Mouse (Mus musculus): ENCODE results near the gene Ap2a1. TPM values are rescaled to one million over a fixed set of nuclear protein-coding genes. Genes with fewer than 3 reads are reported as not detected.

The Ap2a1 gene
- polyA plus RNA-seq (2017; shearing (Covaris generic)): 10 to 100 TPM; 56.8 to 69.1 TPM

DNA sequence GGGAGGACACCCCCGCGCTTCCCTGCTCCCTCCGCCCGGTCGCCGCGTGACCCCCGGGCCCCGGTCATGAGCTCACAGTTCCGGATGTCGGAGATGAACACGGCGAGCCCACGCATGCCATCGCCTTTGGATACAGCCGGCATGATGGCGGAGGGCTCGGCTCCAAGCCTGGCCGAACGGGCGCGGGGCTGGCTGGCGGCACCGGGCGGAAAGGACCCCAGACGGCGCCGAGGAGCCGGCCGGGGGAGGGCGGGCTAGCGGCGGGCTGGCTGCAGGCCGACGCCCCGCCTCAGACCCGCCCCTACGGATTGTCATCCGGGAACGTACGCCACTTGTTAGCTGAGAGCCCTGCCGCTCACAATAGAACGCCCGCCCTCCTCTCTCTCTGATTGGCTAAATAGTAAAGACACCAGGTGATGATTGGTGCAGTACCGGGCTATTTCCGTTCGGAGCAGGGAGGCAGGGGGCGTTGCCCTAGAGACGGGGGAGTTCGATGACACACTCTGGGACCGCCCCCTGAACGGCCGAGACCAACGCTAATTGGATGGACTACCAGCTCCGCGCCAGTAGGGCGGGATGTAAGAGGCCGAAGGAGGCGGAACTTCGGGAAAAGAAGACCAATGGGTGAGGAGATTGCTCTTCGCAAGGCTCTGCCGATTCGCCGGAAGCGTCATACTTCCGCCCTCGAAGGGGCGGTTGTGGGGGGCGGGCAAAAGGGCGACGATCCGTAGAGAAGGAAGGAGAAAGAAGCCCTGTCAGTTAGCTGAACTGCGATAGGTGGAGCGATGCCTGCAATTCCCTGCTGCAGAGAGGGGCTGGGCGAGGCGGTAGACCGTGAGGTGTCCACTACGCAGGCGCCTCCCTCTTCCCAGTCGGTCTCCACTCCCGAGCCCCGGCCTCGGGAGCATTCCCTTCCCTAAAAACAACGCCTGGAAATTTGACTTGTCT lies at the start of gene Ap2a1:
TSS of gene Ap2a1 (minus strand) at position 293 of the 948 bp plus-strand sequence.

GRCm38 (mm10) chr7:44974383-44975116 lies 45.3 kb upstream of the Ap2a1 start, which contains the start of gene Cpt1c:
Gene Cpt1c (minus strand): TSS chr7:44974851.

DNA sequence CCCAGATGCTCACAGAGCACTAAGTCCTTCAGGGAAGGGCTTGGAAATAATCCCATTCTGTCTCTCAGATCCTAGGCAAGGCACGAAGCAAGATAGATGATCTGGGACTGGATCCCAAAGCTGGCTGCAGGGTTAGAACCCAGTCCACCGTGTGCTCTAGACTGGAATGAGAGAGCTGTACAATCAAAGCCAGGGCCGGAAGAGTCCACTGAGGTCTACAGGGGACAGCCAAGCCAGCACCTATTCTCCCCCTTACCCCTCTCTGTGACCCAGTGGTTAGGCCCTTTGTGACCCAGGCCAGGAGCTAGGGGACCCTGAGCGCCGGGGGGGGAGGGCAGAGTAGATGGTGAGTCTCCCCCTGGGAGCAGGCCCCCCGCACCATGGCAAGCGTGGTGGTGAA lies 13.6 kb upstream of the Ap2a1 start, which contains the start of gene Tsks:
TSS of gene Tsks (plus strand) at position 301 of the 400 bp plus-strand sequence.

GRCm38 (mm10) chr7:44895593-44896434 lies 33.5 kb downstream of the Ap2a1 start, which contains the start of gene Fuz:
Gene Fuz (plus strand): TSS chr7:44896079.

DNA sequence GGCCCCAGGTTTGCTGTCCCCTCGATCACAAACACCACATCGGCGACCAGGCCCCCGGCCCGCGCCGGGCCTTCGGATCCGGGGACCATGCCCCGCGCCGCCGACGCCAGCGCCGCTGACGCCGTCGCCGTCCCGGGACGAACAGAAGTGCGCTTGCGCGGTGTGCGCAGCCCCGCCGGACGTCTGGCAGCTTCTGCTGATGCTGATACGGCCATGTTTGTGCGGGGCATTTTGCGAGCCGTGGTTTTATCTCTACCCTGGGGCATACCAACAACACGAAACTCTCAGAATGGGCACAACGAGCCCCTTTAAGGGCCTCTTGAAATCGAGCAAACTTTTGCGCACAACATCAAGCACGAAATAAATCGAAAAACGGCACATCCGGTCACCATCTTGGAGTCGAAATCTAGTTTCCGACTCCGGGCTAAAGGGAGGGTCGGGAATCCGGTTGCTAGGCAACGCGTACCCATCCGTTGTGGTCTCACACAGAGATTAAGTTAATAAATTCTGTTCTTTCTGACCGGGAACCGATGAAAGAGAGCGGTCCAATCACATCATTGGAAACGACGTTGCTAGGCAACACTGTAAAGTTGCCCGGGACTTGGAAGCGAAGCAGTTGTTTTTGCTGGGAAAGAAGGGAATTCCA lies 36.9 kb downstream of the Ap2a1 start, which contains the start of gene Med25:
TSS of gene Med25 (minus strand) at position 437 of the 646 bp plus-strand sequence.

GRCm38 (mm10) chr7:44869697-44870528 lies 59.4 kb downstream of the Ap2a1 start, which contains the start of gene Ptov1:
Gene Ptov1 (minus strand): TSS chr7:44869788.

DNA sequence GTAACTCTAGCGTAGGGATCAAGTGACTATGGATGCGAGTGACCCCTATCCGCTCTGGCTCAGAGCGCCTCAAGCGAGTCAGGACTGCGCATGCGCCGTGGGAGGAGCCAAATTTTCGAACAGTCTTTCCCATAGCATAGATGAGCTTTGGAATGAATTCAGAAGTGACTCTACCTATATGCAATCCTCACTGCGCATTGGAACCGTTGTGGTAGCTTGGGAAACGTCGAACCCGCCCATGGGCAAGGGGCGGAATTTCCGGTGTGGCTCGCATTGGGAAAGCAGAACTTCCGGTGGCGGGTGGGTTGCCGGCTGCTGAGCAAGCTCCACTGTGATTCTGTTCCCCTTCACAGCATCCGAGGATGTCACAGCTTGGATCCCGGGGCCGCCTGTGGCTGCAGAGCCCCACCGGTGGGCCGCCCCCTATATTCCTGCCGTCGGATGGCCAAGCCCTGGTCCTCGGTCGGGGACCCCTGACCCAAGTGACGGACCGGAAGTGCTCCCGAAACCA lies 72.2 kb downstream of the Ap2a1 start, which contains the start of gene Pnkp:
TSS of gene Pnkp (plus strand) at position 98 of the 511 bp plus-strand sequence.

Other genes with a start within 250 kb of the Ap2a1 start
- gene Izumo2, start 220.8 kb downstream of the Ap2a1 start, polyA plus RNA-seq (2017; shearing (Covaris generic)): not detected
- 10 to 100 TPM; 92.8 to 98.9 TPM for gene Vrk3, start 181.1 kb downstream of the Ap2a1 start, polyA plus RNA-seq (2017; shearing (Covaris generic))
- gene Zfp473, start 178.4 kb downstream of the Ap2a1 start, polyA plus RNA-seq (2017; shearing (Covaris generic)): 1 to 10 TPM in 1 of 2 experiments, under 1 TPM in 1; 0.37 to 1.3 TPM
- gene Nup62, start 113.4 kb downstream of the Ap2a1 start, polyA plus RNA-seq (2017; shearing (Covaris generic)): 10 to 100 TPM; 40.5 to 41.4 TPM
- gene Il4i1, start 113.1 kb downstream of the Ap2a1 start, polyA plus RNA-seq (2017; shearing (Covaris generic)): 1 to 10 TPM; 3.0 to 8.6 TPM
- under 1 TPM in 1 of 2 experiments, not detected in 1; 0.30 TPM for gene Atf5, start 112.8 kb downstream of the Ap2a1 start, polyA plus RNA-seq (2017; shearing (Covaris generic))
- gene Akt1s1, start 80.5 kb downstream of the Ap2a1 start, polyA plus RNA-seq (2017; shearing (Covaris generic)): 10 to 100 TPM; 26.4 to 35.3 TPM
- gene Tbc1d17, start 80.4 kb downstream of the Ap2a1 start, polyA plus RNA-seq (2017; shearing (Covaris generic)): 10 to 100 TPM; 83.2 to 90.0 TPM
- gene Pnkp, start 72.4 kb downstream of the Ap2a1 start, polyA plus RNA-seq (2017; shearing (Covaris generic)): 10 to 100 TPM; 89.6 to 97.9 TPM
- gene Ptov1, start 59.7 kb downstream of the Ap2a1 start, polyA plus RNA-seq (2017; shearing (Covaris generic)): 10 to 100 TPM; 28.9 to 30.2 TPM
- 10 to 100 TPM; 54.7 to 59.9 TPM for gene Med25, start 36.8 kb downstream of the Ap2a1 start, polyA plus RNA-seq (2017; shearing (Covaris generic))
- 10 to 100 TPM; 38.7 to 55.5 TPM for gene Fuz, start 33.4 kb downstream of the Ap2a1 start, polyA plus RNA-seq (2017; shearing (Covaris generic))
- gene Tsks, start 13.7 kb upstream of the Ap2a1 start, polyA plus RNA-seq (2017; shearing (Covaris generic)): under 1 TPM in 1 of 2 experiments, not detected in 1; 0.97 TPM
- gene Cpt1c, start 45.4 kb upstream of the Ap2a1 start, polyA plus RNA-seq (2017; shearing (Covaris generic)): 1 to 10 TPM; 1.7 to 2.5 TPM
- 100 to 1,000 TPM; 148 to 162 TPM for gene Prmt1, start 57.1 kb upstream of the Ap2a1 start, polyA plus RNA-seq (2017; shearing (Covaris generic))
- 100 to 1,000 TPM; 224 to 233 TPM for gene Irf3, start 68.2 kb upstream of the Ap2a1 start, polyA plus RNA-seq (2017; shearing (Covaris generic))
- gene Bcl2l12, start 69.2 kb upstream of the Ap2a1 start, polyA plus RNA-seq (2017; shearing (Covaris generic)): 10 to 100 TPM; 23.6 to 30.4 TPM
- 10 to 100 TPM; 34.5 to 35.4 TPM for gene Scaf1, start 86.9 kb upstream of the Ap2a1 start, polyA plus RNA-seq (2017; shearing (Covaris generic))
- gene Rras, start 88.5 kb upstream of the Ap2a1 start, polyA plus RNA-seq (2017; shearing (Covaris generic)): 10 to 100 TPM; 30.9 to 34.3 TPM
- 1 to 10 TPM; 2.2 to 4.1 TPM for gene Prr12, start 123.4 kb upstream of the Ap2a1 start, polyA plus RNA-seq (2017; shearing (Covaris generic))
- 100 to 1,000 TPM in 1 of 2 experiments, 10 to 100 TPM in 1; 99.4 to 115 TPM for gene Nosip, start 132.9 kb upstream of the Ap2a1 start, polyA plus RNA-seq (2017; shearing (Covaris generic))
- gene Prrg2, start 133.2 kb upstream of the Ap2a1 start, polyA plus RNA-seq (2017; shearing (Covaris generic)): 1 to 10 TPM; 2.7 to 4.1 TPM
- gene Rcn3, start 162.7 kb upstream of the Ap2a1 start, polyA plus RNA-seq (2017; shearing (Covaris generic)): 10 to 100 TPM in 1 of 2 experiments, 1 to 10 TPM in 1; 3.5 to 13.7 TPM
- gene Fcgrt, start 174.4 kb upstream of the Ap2a1 start, polyA plus RNA-seq (2017; shearing (Covaris generic)): 1 to 10 TPM; 1.1 to 5.2 TPM
- 1,000 to 10,000 TPM; 2,095 to 2,158 TPM for gene Rps11, start 194.9 kb upstream of the Ap2a1 start, polyA plus RNA-seq (2017; shearing (Covaris generic))
- 1,000 to 10,000 TPM; 2,041 to 2,586 TPM for gene Rpl13a, start 199.3 kb upstream of the Ap2a1 start, polyA plus RNA-seq (2017; shearing (Covaris generic))
- gene Gm45713, start 206.7 kb upstream of the Ap2a1 start, polyA plus RNA-seq (2017; shearing (Covaris generic)): not detected
- 100 to 1,000 TPM; 207 to 313 TPM for gene Flt3l, start 206.9 kb upstream of the Ap2a1 start, polyA plus RNA-seq (2017; shearing (Covaris generic))
- 10 to 100 TPM; 53.5 to 57.9 TPM for gene Pih1d1, start 224.8 kb upstream of the Ap2a1 start, polyA plus RNA-seq (2017; shearing (Covaris generic))
- gene Aldh16a1, start 225.1 kb upstream of the Ap2a1 start, polyA plus RNA-seq (2017; shearing (Covaris generic)): 10 to 100 TPM; 50.3 to 78.2 TPM
- gene Slc17a7, start 234.5 kb upstream of the Ap2a1 start, polyA plus RNA-seq (2017; shearing (Covaris generic)): under 1 TPM in 1 of 2 experiments, not detected in 1; 0.16 TPM

Measured in inflammation-experienced regulatory T-cells (primary cell).